Mouse (Mus musculus): ENCODE results near the gene C330007P06Rik. TPM values are rescaled to one million over a fixed set of nuclear protein-coding genes. Genes with fewer than 3 reads are reported as not detected.

Gene C330007P06Rik
- polyA plus RNA-seq, 1 experiment from 2014 or later = 15.3 TPM

DNA sequence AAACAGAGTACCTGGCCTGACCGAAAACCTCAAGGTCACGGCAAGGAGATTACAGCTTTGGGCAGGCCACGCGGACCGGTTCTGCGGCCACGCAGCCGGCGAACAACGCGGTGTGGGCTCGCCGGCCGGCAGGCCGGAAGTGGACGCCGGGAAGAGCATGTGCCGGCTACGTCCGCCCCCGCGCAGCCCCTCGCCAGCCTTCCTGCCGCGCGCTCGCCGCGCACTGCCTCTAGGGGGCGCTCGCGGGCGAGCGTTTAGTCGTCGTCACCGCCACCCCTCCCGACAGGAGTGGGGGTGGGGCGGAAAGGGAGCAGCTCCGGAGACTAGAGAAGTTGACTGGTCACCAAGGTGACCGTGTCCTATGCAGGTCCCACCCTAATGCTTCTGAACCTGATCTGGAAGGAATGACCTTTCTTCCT is 77.7 kb downstream of the C330007P06Rik start:
- WGBS (ENCODE audit: insufficient replicate concordance) = 15% methylated on average over 41 of the region's 41 CpGs
- Histone ChIP-seq H3K4me2 (peak overlapping the region; percentile 73), H3K4me3 (replicated peaks) (peak overlapping the region; percentile 77), H3K9ac (peak overlapping the region; percentile 91), H3K27me3 (no peaks in the 10 kb centered on the region), H3K9me3 (replicated peaks) (no peaks in the 10 kb centered on the region), H3K36me3 (peaks cover 15% of the 10 kb centered on the region), H3K27ac (peak overlapping the region; percentile 93), H3K4me1 (replicated peaks) (peaks cover 13% of the 10 kb centered on the region)
- peak; percentile 64 for ATAC-seq (ENCODE audit: low read depth)
- peak; percentile 72 for DNase-seq

DNA sequence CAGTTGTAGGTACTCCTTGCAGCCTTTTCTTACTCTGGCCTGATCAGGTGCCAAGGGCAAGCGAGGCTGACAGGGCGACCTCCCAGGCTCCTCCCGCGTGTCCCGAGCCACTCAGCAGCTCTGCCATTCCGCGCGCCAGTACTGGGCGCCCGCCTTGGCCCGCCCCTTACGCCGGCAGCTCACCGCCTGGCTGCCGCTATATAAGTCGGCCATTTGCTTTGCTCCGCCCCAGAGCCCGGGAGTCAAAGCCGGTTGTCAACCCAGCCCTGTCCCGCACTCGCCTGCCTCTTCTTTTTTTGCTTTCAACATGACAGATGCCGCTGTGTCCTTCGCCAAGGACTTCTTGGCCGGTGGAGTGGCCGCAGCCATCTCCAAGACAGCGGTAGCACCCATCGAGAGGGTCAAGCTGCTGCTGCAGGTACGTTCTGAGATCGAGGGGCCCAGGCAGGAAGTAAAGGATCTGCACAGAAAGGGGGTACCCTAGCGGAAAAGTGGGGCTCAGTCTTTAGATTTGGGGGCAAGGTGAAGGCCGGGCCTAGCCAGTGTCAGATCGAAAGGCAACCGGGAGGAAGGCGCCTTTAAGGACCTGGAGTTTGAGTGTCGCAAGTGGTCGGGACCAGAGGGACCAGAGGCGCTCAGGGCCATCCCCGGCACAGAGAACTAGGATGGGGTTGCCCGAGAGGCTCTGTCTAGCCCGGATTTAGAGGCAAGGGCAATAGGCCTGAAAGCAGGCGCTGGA is 78.3 kb downstream of the C330007P06Rik start, which contains the start of gene Slc25a5:
Gene Slc25a5 (plus strand): TSS at position 228 of the 739 bp plus-strand sequence.
- Histone ChIP-seq H3K9ac (peak within 1 kb of the TSS; percentile 91), H3K27me3 (no peaks in the 10 kb centered on the region), H3K27ac (peak within 1 kb of the TSS; percentile 93), H3K36me3 (peaks cover 15% of the 10 kb centered on the region), H3K4me3 (replicated peaks) (peak within 1 kb of the TSS; percentile 77), H3K4me1 (replicated peaks) (peaks cover 13% of the 10 kb centered on the region), H3K9me3 (replicated peaks) (no peaks in the 10 kb centered on the region), H3K4me2 (peak within 1 kb of the TSS; percentile 73)
- peak; percentile 83 for DNase-seq
- 12% methylated on average over 40 of the region's 41 CpGs for WGBS (ENCODE audit: insufficient replicate concordance)
- peak; percentile 96 for ATAC-seq (ENCODE audit: low read depth)

DNA sequence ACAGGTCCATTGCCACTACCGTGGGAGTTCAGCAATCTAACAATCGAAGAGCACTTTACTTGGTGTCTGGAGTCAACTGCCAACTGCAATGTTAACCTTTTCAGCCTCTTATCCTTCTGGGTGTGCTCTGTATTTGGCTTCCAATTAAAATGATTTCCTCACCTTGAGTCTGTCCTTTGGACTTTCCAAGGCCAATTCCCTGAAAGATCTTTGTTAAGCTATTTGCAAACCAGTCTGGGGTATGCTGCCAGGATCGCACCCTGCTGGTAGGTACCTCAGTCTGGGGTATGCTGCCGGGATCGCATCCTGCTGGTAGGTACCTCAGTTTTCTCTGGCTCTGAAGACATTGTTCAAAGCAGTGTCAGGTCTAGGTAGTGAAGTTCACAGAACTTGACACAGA is 79.3 kb downstream of the C330007P06Rik start:
- no peak overlapping the region for H3K27ac ChIP-seq
- H3K4me2 ChIP-seq = no peak overlapping the region
- peaks cover 13% of the 10 kb centered on the region for H3K4me1 ChIP-seq (replicated peaks)
- H3K9me3 ChIP-seq (replicated peaks) = no peaks in the 10 kb centered on the region
- H3K27me3 ChIP-seq = no peaks in the 10 kb centered on the region
- WGBS (ENCODE audit: insufficient replicate concordance) = 62% methylated on average over 5 of the region's 5 CpGs
- H3K9ac ChIP-seq = no peak overlapping the region
- H3K4me3 ChIP-seq (replicated peaks) = no peak overlapping the region
- ATAC-seq (ENCODE audit: low read depth) = no peak
- H3K36me3 ChIP-seq = peaks cover 15% of the 10 kb centered on the region
- no peak for DNase-seq

DNA sequence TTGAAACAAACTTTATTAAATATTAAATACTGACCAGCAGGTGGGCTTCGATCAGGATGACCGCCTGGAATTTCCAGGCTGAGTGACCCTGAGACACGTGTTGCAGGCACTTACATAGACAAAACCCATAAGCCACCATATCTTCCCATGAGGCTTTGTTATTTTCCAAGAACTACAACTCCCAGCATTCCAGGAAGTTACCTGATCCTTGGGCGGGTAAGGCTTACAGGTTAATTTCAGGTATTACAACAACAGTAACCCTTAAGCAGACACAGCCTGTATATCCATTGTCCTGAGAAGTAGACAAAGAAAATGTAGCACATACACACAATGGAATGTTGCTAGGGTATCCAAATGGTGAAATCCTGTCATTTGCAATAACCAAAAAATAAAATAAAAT is 84.6 kb downstream of the C330007P06Rik start:
- Histone ChIP-seq H3K4me2 (no peak overlapping the region), H3K9me3 (replicated peaks) (no peaks in the 10 kb centered on the region), H3K27ac (no peak overlapping the region), H3K9ac (no peak overlapping the region), H3K4me1 (replicated peaks) (0 out of 2 replicates have a peak, but pooled peaks cover under 1% of the 10 kb centered on the region), H3K4me3 (replicated peaks) (no peak overlapping the region), H3K36me3 (no peaks in the 10 kb centered on the region), H3K27me3 (no peaks in the 10 kb centered on the region)
- DNase-seq = no peak
- no peak for ATAC-seq (ENCODE audit: low read depth)
- 70% methylated on average over 4 of the region's 4 CpGs for WGBS (ENCODE audit: insufficient replicate concordance)

DNA sequence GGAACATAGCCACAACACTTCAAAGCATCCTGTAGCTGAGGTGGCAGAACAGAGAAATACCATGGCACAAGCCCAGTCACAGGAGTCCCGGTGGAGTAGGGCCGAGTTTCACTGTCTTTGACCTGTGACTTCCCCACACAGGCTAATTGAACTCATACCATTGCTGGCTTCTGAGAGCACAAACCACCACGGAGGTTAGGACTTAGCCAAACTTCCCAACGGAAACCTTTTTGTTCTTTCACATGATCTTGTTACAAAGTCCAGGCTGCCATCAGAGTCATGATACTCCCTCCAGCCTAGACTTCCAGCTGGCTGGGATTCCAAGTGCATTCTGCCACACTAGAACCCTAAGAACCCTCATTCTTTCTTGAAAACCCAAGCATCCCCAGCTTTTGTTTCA is 96.2 kb downstream of the C330007P06Rik start:
- H3K9ac ChIP-seq = no peak overlapping the region
- H3K27ac ChIP-seq = no peak overlapping the region
- ATAC-seq (ENCODE audit: low read depth) = no peak
- no peaks in the 10 kb centered on the region for H3K27me3 ChIP-seq
- no peak overlapping the region for H3K4me3 ChIP-seq (replicated peaks)
- no peaks in the 10 kb centered on the region for H3K9me3 ChIP-seq (replicated peaks)
- H3K4me1 ChIP-seq (replicated peaks) = no peaks in the 10 kb centered on the region
- 66% methylated on average over 4 of the region's 4 CpGs for WGBS (ENCODE audit: insufficient replicate concordance)
- H3K36me3 ChIP-seq = no peaks in the 10 kb centered on the region
- no peak overlapping the region for H3K4me2 ChIP-seq
- no peak for DNase-seq

DNA sequence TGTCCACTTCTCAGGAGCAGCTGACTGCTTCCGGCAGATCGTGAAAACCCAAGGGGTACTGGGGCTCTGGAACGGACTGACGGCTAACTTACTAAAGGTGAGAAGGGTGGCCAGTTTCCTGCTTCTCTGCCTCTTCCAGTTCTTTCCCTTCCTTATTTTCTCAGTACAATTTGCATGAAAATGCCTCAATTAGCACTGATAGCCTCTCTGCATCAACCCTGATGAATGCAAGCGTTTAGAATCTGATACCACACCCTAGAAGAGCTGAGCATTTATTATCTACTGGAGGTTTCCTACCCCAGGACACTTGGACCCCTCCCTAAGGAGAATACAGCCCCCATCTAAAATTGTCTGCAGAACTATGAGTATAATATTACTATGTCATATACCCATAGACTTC is 98.4 kb downstream of the C330007P06Rik start:
- no peak for ATAC-seq (ENCODE audit: low read depth)
- Histone ChIP-seq H3K27me3 (no peaks in the 10 kb centered on the region), H3K9ac (no peak overlapping the region)

More for the DNA sequence above, 98.4 kb downstream of the C330007P06Rik start:
- H3K4me3 ChIP-seq (replicated peaks) = no peak overlapping the region
- 71% methylated on average over 5 of the region's 5 CpGs for WGBS (ENCODE audit: insufficient replicate concordance)
- no peak overlapping the region for H3K4me2 ChIP-seq
- H3K4me1 ChIP-seq (replicated peaks) = no peaks in the 10 kb centered on the region
- H3K9me3 ChIP-seq (replicated peaks) = no peaks in the 10 kb centered on the region
- no peak overlapping the region for H3K27ac ChIP-seq
- H3K36me3 ChIP-seq = no peaks in the 10 kb centered on the region
- DNase-seq = no peak

Other genes with a start within 250 kb of the C330007P06Rik start
- gene Akap17b, start 228.7 kb downstream of the C330007P06Rik start, polyA plus RNA-seq (2015; fragmentation: Nextera tagmentation; extraction: Ambion mirVana) = 0.62 and 0.71 TPM in 2 replicates
- gene Slc25a43, start 130.5 kb downstream of the C330007P06Rik start, polyA plus RNA-seq (2015; fragmentation: Nextera tagmentation; extraction: Ambion mirVana) = 1.0 and 1.1 TPM in 2 replicates
- 657 and 659 TPM in 2 replicates for gene Slc25a5, start 78.5 kb downstream of the C330007P06Rik start, polyA plus RNA-seq (2015; fragmentation: Nextera tagmentation; extraction: Ambion mirVana)
- 92.7 and 95.2 TPM in 2 replicates for gene Ube2a, start 211 bp downstream of the C330007P06Rik start, polyA plus RNA-seq (2015; fragmentation: Nextera tagmentation; extraction: Ambion mirVana)
- gene Nkrf, start 28.8 kb upstream of the C330007P06Rik start, polyA plus RNA-seq (2015; fragmentation: Nextera tagmentation; extraction: Ambion mirVana) = 1.1 and 1.4 TPM in 2 replicates
- gene Sept6, start 117.7 kb upstream of the C330007P06Rik start, polyA plus RNA-seq (2015; fragmentation: Nextera tagmentation; extraction: Ambion mirVana) = 5.0 and 5.9 TPM in 2 replicates
- gene Sowahd, start 174.7 kb upstream of the C330007P06Rik start, polyA plus RNA-seq (2015; fragmentation: Nextera tagmentation; extraction: Ambion mirVana) = 0.14 TPM in 1 of 2 replicates, not detected in the other
- 514 and 551 TPM in 2 replicates for gene Rpl39, start 211.3 kb upstream of the C330007P06Rik start, polyA plus RNA-seq (2015; fragmentation: Nextera tagmentation; extraction: Ambion mirVana)
- gene Upf3b, start 236.2 kb upstream of the C330007P06Rik start, polyA plus RNA-seq (2015; fragmentation: Nextera tagmentation; extraction: Ambion mirVana) = 13.0 and 14.7 TPM in 2 replicates